Mouse (Mus musculus): ENCODE measurements around the gene Gpam. TPM values are rescaled to one million over a fixed set of nuclear protein-coding genes. Genes with fewer than 3 reads are reported as not detected.
A peak's percentile ranks its signal among the peaks of the same experiment; 100 is the strongest.

Gpam gene
- total and polyA plus RNA-seq, 3 experiments = 199 to 552 (median 233) TPM

DNA sequence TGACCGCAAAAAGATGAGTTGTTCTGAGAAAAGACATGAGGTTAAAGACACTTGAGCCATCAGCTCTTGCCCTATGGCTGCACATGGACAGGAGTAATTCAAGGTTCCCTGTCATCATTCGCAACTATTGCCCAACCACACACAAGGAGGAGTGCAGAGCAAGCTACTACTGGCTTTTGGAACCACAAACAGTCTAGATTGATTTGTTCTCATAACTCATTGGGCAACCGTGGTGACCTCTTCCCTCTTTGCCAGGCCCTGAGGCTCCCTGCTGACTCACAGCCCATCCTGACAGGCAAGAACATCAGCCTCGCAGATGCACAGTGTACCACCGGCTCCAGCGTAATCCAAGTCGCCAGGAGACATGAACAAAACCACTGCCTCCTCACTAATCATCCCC is 12.3 kb upstream of the Gpam start:
- DNase-seq = peak; percentile 91

DNA sequence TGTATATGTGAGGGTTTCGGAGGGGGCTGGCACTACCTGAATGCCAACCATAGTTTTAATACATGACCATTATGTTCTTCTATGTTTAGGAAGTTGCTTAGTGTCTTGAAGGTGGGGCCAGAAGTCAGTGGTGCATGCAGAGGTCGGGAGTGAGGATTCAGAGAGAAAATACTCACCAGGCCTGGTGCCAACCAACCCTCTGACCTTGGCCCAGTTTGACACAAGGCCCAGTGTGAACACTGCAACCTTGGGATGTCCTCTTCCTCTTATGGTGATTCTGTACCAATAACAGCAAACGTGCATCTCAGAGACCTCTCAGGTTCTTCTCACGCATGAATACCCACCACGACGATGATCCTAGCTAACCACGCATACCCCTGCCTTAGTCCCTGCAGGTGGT is 11.5 kb upstream of the Gpam start:
- peak; percentile 88 for DNase-seq

- no peak for DNase-seq
These were observed 10.8 kb upstream of the Gpam start for GRCm38 (mm10) chr19:55137884-55138283.

GRCm38 (mm10) chr19:55136693-55137427 is 9.8 kb upstream of the Gpam start:
- DNase-seq = no peak

GRCm38 (mm10) chr19:55135918-55136317 is 8.9 kb upstream of the Gpam start:
- DNase-seq = no peak

- DNase-seq = no peak
These were observed 7.5 kb upstream of the Gpam start for GRCm38 (mm10) chr19:55134521-55134920.

DNA sequence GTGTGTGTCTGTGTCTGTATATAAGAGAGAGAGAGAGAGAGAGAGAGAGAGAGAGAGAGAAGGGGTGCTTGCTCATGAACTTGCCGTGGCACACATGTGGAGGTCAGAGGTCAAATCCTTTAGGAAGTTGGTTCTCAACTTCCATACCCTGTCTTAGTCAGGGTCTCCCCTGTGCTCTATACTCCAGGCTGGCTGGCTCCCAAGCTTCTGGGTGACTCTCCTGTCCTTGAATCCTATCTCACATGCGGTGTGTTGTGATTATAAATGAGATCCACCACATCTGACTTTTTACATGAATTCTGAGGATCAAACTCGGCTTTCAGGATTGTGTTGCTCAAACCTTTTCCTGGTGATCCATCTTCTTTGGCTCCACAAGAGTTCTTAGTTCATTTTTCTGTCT is 5.4 kb upstream of the Gpam start:
- peak; percentile 74 for DNase-seq

- peak; percentile 76 for DNase-seq
These were observed 4.7 kb upstream of the Gpam start for GRCm38 (mm10) chr19:55131747-55132146.

DNA sequence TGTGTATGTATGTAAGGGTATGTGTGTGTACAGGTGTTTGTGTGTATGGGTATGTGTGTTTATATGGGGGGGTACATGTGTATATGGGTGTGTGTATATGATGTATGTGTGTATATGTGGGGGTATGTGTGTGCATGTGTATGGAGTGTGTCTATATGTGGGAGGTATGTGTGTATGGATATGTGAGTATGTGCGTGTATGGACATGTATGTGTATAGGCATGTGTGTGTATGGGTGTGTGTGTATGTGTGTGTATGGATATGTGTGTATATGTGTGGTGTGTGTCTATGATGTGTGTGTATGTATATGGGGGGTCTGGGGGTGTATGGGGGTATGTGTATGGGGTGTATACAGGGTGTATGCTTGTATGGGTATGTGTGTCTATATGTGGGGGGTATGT is 1.4 kb upstream of the Gpam start:
- DNase-seq = no peak

- DNase-seq = no peak
These were observed 1.6 kb downstream of the Gpam start for GRCm38 (mm10) chr19:55125456-55125855.

GRCm38 (mm10) chr19:55123001-55123536 is 4.0 kb downstream of the Gpam start:
- DNase-seq = no peak

GRCm38 (mm10) chr19:55122351-55122980 is 4.6 kb downstream of the Gpam start:
- peak; percentile 64 for DNase-seq

- no peak for DNase-seq
These were observed 5.2 kb downstream of the Gpam start for GRCm38 (mm10) chr19:55121836-55122235.

- no peak for DNase-seq
These were observed 6.4 kb downstream of the Gpam start for GRCm38 (mm10) chr19:55120518-55121244.

GRCm38 (mm10) chr19:55119541-55119940 is 7.5 kb downstream of the Gpam start:
- no peak for DNase-seq

- no peak for DNase-seq
These were observed 9.0 kb downstream of the Gpam start for GRCm38 (mm10) chr19:55117991-55118390.

DNA sequence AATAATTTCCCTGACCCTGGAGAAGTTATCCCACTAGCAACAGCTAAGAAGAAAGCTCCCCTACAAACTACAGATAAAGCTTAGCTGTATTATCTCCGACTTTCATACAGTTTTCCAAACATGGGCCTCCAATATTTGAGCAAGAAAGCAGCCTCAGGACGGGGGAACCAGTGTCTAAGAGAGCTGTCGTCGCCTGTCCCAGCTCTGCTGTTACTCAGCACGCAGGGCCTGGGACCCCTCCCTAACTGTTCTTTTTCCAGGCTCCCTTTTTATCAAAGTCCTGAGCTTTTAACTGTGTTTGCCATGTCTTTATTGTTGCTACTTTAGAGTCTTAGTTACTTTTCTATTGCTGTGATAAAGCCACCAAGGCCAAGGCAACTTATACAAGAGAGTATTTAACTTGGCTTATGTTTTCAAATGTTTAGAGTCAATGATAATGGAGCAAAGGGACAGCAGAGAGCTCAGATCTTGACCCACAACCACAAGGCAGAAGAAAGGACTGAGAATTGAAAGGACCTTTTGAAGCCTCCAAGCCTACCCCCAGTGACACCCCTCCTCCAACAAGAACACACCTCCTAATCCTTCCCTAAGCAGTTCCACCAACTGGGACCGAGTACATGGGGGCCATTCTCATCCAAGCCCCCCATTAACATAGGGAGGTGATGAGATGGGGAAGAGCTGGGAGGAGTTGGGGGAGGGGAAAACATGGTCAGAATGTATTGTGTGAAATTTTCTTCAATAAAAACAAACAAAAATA is 9.8 kb downstream of the Gpam start:
- DNase-seq = no peak

DNA sequence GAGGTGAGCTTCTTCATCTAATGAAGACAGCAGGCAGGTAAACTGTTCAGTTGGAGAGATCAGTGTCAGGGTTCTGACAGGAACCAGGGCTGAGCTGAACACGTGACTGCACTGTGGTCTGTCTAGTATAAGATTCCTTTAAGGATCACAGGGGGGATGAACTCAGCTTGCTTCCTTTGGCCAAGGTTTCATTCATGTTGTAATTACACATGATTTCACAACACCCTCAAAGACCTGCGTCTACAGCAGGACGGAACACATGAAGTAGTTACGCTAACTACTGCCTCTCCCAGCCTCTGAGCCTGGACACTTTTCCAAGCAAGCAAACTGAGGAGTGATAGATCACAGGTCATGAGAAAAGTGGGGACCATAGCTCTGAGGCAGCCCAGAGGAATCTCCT is 11.5 kb downstream of the Gpam start:
- DNase-seq = no peak

GRCm38 (mm10) chr19:55114825-55115395 is 12.1 kb downstream of the Gpam start:
- DNase-seq = no peak

DNA sequence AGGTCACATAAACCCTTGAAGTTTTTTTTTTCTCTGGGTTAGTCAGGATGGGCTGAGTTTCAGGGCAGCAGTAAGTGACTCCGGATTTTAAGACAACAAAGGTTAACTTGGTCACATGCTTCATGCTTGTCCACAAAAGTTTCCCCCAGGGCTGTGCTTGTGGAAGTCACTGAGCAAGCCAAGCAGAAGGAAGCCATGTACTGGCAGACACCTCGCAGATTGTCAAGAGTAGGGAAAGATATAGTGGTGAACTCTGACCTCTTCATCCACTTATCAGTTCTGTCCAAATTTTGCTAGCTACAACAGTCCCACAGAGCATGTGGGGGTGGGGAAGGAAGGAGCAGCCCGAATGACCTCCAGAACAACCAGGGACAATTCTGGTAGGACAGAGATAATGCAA is 19.1 kb downstream of the Gpam start:
- no peak for DNase-seq

GRCm38 (mm10) chr19:55105969-55106368 is 21.1 kb downstream of the Gpam start:
- DNase-seq = peak; percentile 69

Data from adrenal gland, adult 2 months (tissue).